Mouse (Mus musculus) heart, embryonic 11.5 days (tissue): ENCODE data around the gene Mpzl2. TPM values are rescaled to one million over a fixed set of nuclear protein-coding genes. Genes with fewer than 3 reads are reported as not detected.
"Not testable (repeated sequence)": the region's sequence is repeated elsewhere in the genome, so short reads cannot be mapped to it uniquely, and the experiment has no call there.

Source experiments
- ATAC-seq: fragments of 200-750 bp; cut with Nextera tagmentation; replicated peaks from 2 replicates; pipeline ENCODE4 v1.8.0; 2017; ENCODE audit warnings: moderate library complexity; ENCODE audit not compliant: insufficient number of reproducible peaks, low FRiP score, low TSS enrichment
- H3K27ac ChIP-seq: fragments of 300-500 bp; sonication (generic); 2 replicates; pipeline ENCODE4 v1.5.1; 2014; ENCODE audit warnings: mild to moderate bottlenecking, low read depth, low read length
- H3K27me3 ChIP-seq: fragments of 300-500 bp; sonication (generic); 2 replicates; pipeline ENCODE4 v1.6.1; 2014; ENCODE audit warnings: mild to moderate bottlenecking, low read length, mixed read lengths; ENCODE audit not compliant: control insufficient read depth, insufficient read depth
- H3K36me3 ChIP-seq: fragments of 300-500 bp; sonication (generic); 2 replicates; pipeline ENCODE4 v1.6.1; 2014; ENCODE audit warnings: mild to moderate bottlenecking, low read length, moderate library complexity, mixed read lengths; ENCODE audit not compliant: control insufficient read depth, insufficient read depth
- H3K4me1 ChIP-seq: fragments of 300-500 bp; sonication (generic); 2 replicates; pipeline ENCODE4 v1.6.1; 2014; ENCODE audit warnings: low read length; ENCODE audit not compliant: control insufficient read depth, insufficient read depth
- H3K4me2 ChIP-seq: fragments of 300-500 bp; sonication (generic); 2 replicates; pipeline ENCODE4 v1.6.1; 2014; ENCODE audit warnings: mild to moderate bottlenecking, moderate library complexity
- H3K4me3 ChIP-seq: fragments of 300-500 bp; sonication (generic); 2 replicates; pipeline ENCODE4 v1.5.1; 2014; ENCODE audit warnings: low read depth, low read length
- H3K9ac ChIP-seq: fragments of 300-500 bp; sonication (generic); 2 replicates; pipeline ENCODE4 v1.6.1; 2014; ENCODE audit warnings: mild to moderate bottlenecking, low read depth, low read length, moderate library complexity
- H3K9me3 ChIP-seq: fragments of 300-500 bp; sonication (generic); replicated peaks from 2 replicates; pipeline ENCODE4 v1.6.1; 2016; ENCODE audit warnings: low read length; ENCODE audit not compliant: control insufficient read depth
- WGBS: fragments of 180-500 bp; shearing (Covaris S2); extraction: QIAGEN DNeasy Blood & Tissue Kit; methylation state at CpG from one replicate; pipeline ENCODE4 v1.1.7; 2014; ENCODE audit not compliant: insufficient replicate concordance; 5-methylcytosine and 5-hydroxymethylcytosine counted together
- polyA plus RNA-seq: library from polyadenylated mRNA; unstranded; fragments of >200 nt; fragmentation: Nextera tagmentation; extraction: Ambion mirVana; gene quantifications from 2 replicates; pipeline ENCODE4 v1.2.1, GENCODE M21; 2014

The Mpzl2 gene
- polyA plus RNA-seq, 1 experiment from 2014 or later: 1.3 TPM

DNA sequence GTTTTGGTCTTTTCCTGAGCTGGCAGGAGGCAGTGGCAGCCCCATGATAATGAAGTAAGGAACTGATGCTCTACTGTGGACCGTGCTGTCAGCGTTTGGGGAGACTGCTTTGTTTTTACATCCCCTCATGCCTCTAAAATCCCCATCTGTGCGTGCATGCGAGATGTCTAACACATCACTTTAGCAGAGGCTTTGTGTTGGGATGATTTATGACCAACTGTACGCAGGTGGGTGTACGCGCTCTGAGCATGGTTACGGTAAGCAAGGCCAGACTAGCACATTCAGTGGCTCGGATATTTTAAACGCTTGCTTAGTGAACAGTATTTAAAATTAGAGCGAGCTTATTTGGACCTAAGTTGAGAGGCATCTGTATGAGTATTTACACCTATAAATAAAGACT lies 21.6 kb upstream of the Mpzl2 start:
- Histone ChIP-seq H3K4me1 (no peaks in the 10 kb centered on the region), H3K4me3 (no peak overlapping the region), H3K9me3 (no peaks in the 10 kb centered on the region), H3K27me3 (0 out of 2 replicates have a peak, but pooled peaks cover 3% of the 10 kb centered on the region), H3K36me3 (no peaks in the 10 kb centered on the region), H3K9ac (no peak overlapping the region), H3K27ac (no peak overlapping the region), H3K4me2 (no peak overlapping the region)
- WGBS: 86% methylated on average over 11 of the region's 11 CpGs
- no peak for ATAC-seq

DNA sequence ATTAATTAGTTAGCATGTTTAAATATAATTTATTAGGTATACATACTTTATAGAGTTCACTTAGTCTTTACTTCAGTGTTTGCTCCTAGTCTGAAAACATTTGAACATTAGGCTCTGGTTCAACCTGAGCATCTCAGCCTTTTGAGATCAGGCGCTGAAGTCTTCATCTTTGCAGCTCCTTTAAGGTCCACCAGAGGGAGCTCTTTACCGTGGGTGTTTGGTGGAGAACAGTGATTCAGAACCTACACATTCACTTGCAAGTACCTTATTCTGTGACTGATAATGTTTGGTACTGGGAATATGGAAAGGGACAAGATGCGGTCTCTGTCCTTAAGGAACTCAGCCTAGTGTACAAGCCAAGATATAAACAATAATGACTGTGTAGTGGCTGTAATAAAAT lies 16.8 kb upstream of the Mpzl2 start:
- Histone ChIP-seq H3K27ac (no peak overlapping the region), H3K36me3 (no peaks in the 10 kb centered on the region), H3K4me3 (no peak overlapping the region), H3K9me3 (no peaks in the 10 kb centered on the region), H3K27me3 (peaks cover 14% of the 10 kb centered on the region), H3K9ac (no peak overlapping the region), H3K4me1 (no peaks in the 10 kb centered on the region), H3K4me2 (no peak overlapping the region)
- ATAC-seq: no peak
- WGBS: 11% methylated on average over 3 of the region's 3 CpGs

DNA sequence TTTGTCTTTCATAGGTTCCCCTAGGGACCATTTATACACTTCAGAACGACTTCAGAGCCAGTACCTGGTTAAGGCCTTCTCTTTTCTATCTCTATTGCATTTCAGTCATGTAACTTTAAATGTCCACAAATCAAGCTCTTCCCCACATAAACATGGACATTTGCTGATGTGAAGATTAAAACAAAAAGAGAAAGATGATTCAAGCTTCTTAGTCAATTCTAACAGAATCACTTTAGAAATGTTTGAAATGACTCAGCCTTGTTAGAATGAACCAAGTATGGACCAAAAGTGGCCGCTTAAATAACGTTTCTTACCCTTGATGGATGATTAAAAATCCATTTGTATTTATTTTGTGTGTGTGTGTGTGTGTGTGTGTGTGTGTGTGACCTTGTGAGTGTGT lies 16.0 kb upstream of the Mpzl2 start:
- Histone ChIP-seq H3K4me2 (no peak overlapping the region), H3K27ac (no peak overlapping the region), H3K4me1 (no peaks in the 10 kb centered on the region), H3K9ac (no peak overlapping the region), H3K9me3 (no peaks in the 10 kb centered on the region), H3K36me3 (no peaks in the 10 kb centered on the region), H3K27me3 (peaks cover 16% of the 10 kb centered on the region), H3K4me3 (no peak overlapping the region)
- ATAC-seq: no peak
- 51% methylated on average over 3 of the region's 3 CpGs for WGBS

DNA sequence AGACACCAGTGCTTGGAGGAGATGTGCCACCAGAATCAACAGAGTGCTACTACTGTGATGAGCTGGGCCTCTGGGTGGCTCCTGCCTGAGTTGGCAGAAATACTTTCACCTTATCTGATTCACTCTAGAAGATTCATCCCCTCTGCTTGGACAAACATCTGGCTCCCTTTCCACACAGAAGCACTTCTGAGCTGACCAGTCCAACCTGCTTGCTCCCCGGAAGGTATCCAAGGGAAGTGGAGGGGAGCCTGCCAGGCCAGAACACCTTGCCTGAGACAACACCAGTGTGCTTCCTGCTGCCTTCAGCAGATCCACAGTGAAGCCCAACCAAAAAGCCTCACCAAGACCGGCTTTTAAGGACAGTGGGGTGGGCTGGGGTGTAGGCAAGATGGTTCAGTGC lies 15.4 kb upstream of the Mpzl2 start:
- no peaks in the 10 kb centered on the region for H3K4me1 ChIP-seq
- H3K9me3 ChIP-seq: no peaks in the 10 kb centered on the region
- no peak overlapping the region for H3K4me3 ChIP-seq
- no peak overlapping the region for H3K4me2 ChIP-seq
- no peak overlapping the region for H3K9ac ChIP-seq
- 72% methylated on average over 2 of the region's 2 CpGs for WGBS
- ATAC-seq: no peak
- no peak overlapping the region for H3K27ac ChIP-seq
- H3K36me3 ChIP-seq: no peaks in the 10 kb centered on the region
- H3K27me3 ChIP-seq: peaks cover 20% of the 10 kb centered on the region

DNA sequence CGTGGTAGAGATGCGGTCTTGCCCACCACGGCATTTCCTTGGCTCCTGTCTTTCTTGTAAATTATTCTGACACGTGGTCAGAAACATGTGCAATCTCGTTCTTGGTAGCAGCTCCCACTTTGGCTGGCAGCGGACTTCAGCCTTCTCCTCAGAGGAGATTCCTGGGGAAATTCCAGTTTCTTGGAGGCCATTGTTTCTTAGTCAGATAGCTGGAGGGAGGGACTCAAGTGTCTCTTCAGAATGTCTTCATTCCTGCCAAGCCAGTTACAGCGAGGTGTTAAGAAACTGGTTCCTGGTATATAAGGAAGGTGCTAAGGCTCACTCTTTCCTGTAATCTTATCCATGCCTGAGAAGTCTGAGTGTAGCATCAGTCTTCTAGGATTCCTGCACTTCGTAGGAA lies 12.2 kb upstream of the Mpzl2 start:
- Histone ChIP-seq H3K4me3 (no peak overlapping the region), H3K27ac (no peak overlapping the region), H3K9ac (no peak overlapping the region), H3K4me1 (no peaks in the 10 kb centered on the region), H3K4me2 (no peak overlapping the region), H3K36me3 (no peaks in the 10 kb centered on the region), H3K9me3 (no peaks in the 10 kb centered on the region), H3K27me3 (peaks cover 32% of the 10 kb centered on the region)
- no peak for ATAC-seq
- 60% methylated on average over 8 of the region's 8 CpGs for WGBS

DNA sequence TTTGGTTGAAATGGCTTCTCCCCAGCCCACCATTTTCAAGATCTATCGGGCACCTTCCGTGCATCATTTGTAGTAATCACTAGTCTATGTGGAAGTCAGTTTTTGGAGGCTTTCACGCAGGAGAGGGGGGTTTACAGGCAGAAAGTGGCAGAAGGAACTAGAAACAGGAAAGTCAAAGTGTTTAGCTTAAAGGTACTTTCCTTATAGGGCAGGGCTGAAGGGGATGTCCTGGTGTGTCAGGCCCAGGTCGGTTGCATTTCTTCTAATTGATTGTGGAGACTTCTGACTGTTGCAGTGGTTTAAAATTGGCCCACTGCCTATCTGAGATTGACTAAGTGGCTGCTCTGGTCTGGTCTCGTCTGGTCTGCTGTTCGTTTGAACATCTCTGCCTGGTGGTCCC lies 9.3 kb upstream of the Mpzl2 start:
- Histone ChIP-seq H3K36me3 (no peaks in the 10 kb centered on the region), H3K4me2 (no peak overlapping the region), H3K4me1 (no peaks in the 10 kb centered on the region), H3K9ac (no peak overlapping the region), H3K9me3 (no peaks in the 10 kb centered on the region), H3K27ac (no peak overlapping the region), H3K4me3 (no peak overlapping the region), H3K27me3 (peaks cover 25% of the 10 kb centered on the region)
- WGBS: 50% methylated on average over 6 of the region's 6 CpGs
- ATAC-seq: no peak

DNA sequence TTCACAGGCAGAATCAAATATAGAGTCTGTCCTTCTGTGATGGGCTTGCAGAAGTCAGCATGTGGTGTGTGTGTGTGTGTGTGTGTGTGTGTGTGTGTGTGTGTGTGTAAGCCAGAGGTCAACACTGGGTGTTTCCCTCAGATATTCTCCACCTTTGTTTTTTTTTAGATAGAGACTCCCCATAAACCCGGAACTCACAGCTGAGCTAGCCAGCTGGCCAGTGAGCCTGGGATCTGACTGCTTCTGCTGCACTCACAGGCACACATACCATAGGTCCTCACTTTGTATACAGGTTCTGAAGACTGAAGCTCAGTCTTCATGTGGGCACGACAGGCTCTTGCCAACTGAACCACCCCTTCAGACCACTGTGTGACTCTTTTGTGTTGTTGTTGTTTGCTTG lies 7.3 kb upstream of the Mpzl2 start:
- H3K9ac ChIP-seq: no peak overlapping the region
- no peaks in the 10 kb centered on the region for H3K9me3 ChIP-seq
- no peaks in the 10 kb centered on the region for H3K36me3 ChIP-seq
- H3K27me3 ChIP-seq: peaks cover 19% of the 10 kb centered on the region
- ATAC-seq: no peak
- no peak overlapping the region for H3K27ac ChIP-seq
- no peaks in the 10 kb centered on the region for H3K4me1 ChIP-seq
- WGBS: 55% methylated on average over 2 of the region's 2 CpGs
- no peak overlapping the region for H3K4me3 ChIP-seq
- no peak overlapping the region for H3K4me2 ChIP-seq

DNA sequence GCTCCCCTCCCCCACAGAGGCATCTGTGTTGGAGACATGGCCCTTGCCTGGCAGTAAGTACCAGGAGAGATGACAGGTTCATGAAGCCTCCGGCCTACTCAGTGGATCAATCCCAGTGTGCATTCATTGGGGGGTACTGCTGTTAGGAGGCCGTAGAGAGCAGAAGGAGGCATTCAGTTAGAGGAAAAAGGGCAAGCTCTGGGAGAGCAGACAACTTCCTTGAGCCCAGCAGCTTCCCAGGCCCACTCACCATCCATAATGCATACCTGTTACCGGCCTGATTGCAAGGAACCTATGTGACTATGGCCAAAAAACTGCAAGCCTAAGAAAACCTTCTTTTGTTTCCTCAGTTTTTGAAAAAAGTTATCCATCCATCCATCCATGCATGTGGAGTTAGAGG lies 5.1 kb upstream of the Mpzl2 start:
- ATAC-seq: no peak
- WGBS: 70% methylated on average over 3 of the region's 3 CpGs
- H3K27me3 ChIP-seq: peaks cover 14% of the 10 kb centered on the region

DNA sequence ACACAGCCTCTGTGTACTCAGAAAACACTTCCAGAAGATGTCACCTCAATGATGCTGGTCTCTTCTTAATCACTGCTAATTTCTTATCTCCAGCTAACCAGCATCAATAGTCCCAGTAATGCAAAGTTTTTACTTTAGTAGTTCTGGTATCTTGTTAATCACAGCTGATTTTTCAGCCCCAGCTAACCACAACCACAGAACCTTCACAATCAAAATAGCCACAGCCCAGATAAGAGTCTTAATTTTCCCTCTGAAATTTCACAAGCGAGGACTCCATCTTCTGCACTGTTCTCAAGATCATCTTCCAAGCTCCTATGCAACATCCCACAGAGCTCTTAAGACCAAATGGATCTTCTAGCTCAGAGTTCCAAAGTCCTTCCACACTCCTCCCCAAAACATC lies 1.8 kb upstream of the Mpzl2 start:
- 54% methylated on average over 1 of the region's 1 CpGs for WGBS
- not testable (repeated sequence) for H3K9ac ChIP-seq, H3K9me3 ChIP-seq, ATAC-seq, H3K4me3 ChIP-seq, H3K4me1 ChIP-seq, H3K27ac ChIP-seq, H3K4me2 ChIP-seq, H3K36me3 ChIP-seq
- H3K27me3 ChIP-seq: peaks cover 38% of the 10 kb centered on the region

More for the DNA sequence above, 5.1 kb upstream of the Mpzl2 start:
- Histone ChIP-seq H3K27ac (no peak overlapping the region), H3K4me1 (no peaks in the 10 kb centered on the region), H3K4me3 (no peak overlapping the region), H3K4me2 (no peak overlapping the region), H3K36me3 (no peaks in the 10 kb centered on the region), H3K9me3 (no peaks in the 10 kb centered on the region), H3K9ac (no peak overlapping the region)
